Mouse (Mus musculus) forebrain, embryonic 15.5 days (tissue): ENCODE data around the gene Hpn. TPM values are rescaled to one million over a fixed set of nuclear protein-coding genes. Genes with fewer than 3 reads are reported as not detected.

ENCODE experiments used
- ATAC-seq: fragments of 200-750 bp; cut with Nextera tagmentation; replicated peaks from 2 replicates; pipeline ENCODE4 v1.8.0; 2017; ENCODE audit warnings: mild to moderate bottlenecking, moderate TSS enrichment, moderate library complexity
- H3K27ac ChIP-seq: fragments of 300-500 bp; sonication (generic); replicated peaks from 2 replicates; pipeline ENCODE4 v1.5.1; 2015; ENCODE audit warnings: mild to moderate bottlenecking, inconsistent platforms
- H3K27me3 ChIP-seq: fragments of 300-500 bp; sonication (generic); 2 replicates; pipeline ENCODE4 v1.6.1; 2015; ENCODE audit warnings: inconsistent platforms
- H3K36me3 ChIP-seq: fragments of 300-500 bp; sonication (generic); 2 replicates; pipeline ENCODE4 v1.6.1; 2015; ENCODE audit warnings: mild to moderate bottlenecking, inconsistent platforms
- H3K4me1 ChIP-seq: fragments of 300-500 bp; sonication (generic); 2 replicates; pipeline ENCODE4 v1.6.1; 2015; ENCODE audit warnings: inconsistent platforms
- H3K4me2 ChIP-seq: fragments of 300-500 bp; sonication (generic); replicated peaks from 2 replicates; pipeline ENCODE4 v1.6.1; 2015; ENCODE audit warnings: mild to moderate bottlenecking, inconsistent platforms
- H3K4me3 ChIP-seq: fragments of 300-500 bp; sonication (generic); 2 replicates; pipeline ENCODE4 v1.5.1; 2015; ENCODE audit warnings: mild to moderate bottlenecking, inconsistent platforms
- H3K9ac ChIP-seq: fragments of 300-500 bp; sonication (generic); replicated peaks from 2 replicates; pipeline ENCODE4 v1.6.1; 2015; ENCODE audit warnings: mild to moderate bottlenecking, inconsistent platforms
- H3K9me3 ChIP-seq: fragments of 300-500 bp; sonication (generic); 2 replicates; pipeline ENCODE4 v1.6.1; 2016; ENCODE audit warnings: inconsistent platforms
- WGBS: fragments of 180-500 bp; shearing (Covaris S2); methylation state at CpG from one replicate; pipeline ENCODE4 v1.1.7; 2015; ENCODE audit warnings: mixed read lengths; 5-methylcytosine and 5-hydroxymethylcytosine counted together
- polyA plus RNA-seq: library from polyadenylated mRNA; unstranded; fragments of >200 nt; fragmentation: Nextera tagmentation; extraction: Ambion mirVana; gene quantifications from 2 replicates; pipeline ENCODE4 v1.2.1, GENCODE M21; 2015

Gene Hpn
- polyA plus RNA-seq, 1 experiment from 2014 or later = 0.36 TPM

GRCm38 (mm10) chr7:31073546-31073945 lies 41.5 kb downstream of the Hpn start:
- Histone ChIP-seq H3K4me1 (0 out of 2 replicates have a peak, but pooled peaks cover 6% of the 10 kb centered on the region), H3K27ac (no peak overlapping the region), H3K4me3 (no peak overlapping the region), H3K9me3 (no peaks in the 10 kb centered on the region), H3K9ac (no peak overlapping the region), H3K36me3 (no peaks in the 10 kb centered on the region), H3K4me2 (no peak overlapping the region), H3K27me3 (no peaks in the 10 kb centered on the region)
- no peak for ATAC-seq

- Histone ChIP-seq H3K4me2 (no peak overlapping the region), H3K9ac (no peak overlapping the region), H3K27me3 (no peaks in the 10 kb centered on the region), H3K9me3 (no peaks in the 10 kb centered on the region), H3K27ac (no peak overlapping the region), H3K36me3 (no peaks in the 10 kb centered on the region), H3K4me3 (no peak overlapping the region), H3K4me1 (0 out of 2 replicates have a peak, but pooled peaks cover 6% of the 10 kb centered on the region)
- ATAC-seq = no peak
- WGBS = 65% methylated on average over 9 of the region's 9 CpGs
Measured at GRCm38 (mm10) chr7:31072326-31072725, 42.8 kb downstream of the Hpn start.

- no peak for ATAC-seq
Measured at GRCm38 (mm10) chr7:31070324-31070723, 44.8 kb downstream of the Hpn start.

GRCm38 (mm10) chr7:31069491-31069890 lies 45.6 kb downstream of the Hpn start:
- no peak overlapping the region for H3K4me3 ChIP-seq
- H3K4me1 ChIP-seq = 0 out of 2 replicates have a peak, but pooled peaks cover 6% of the 10 kb centered on the region
- H3K4me2 ChIP-seq = no peak overlapping the region
- no peak overlapping the region for H3K27ac ChIP-seq
- no peaks in the 10 kb centered on the region for H3K36me3 ChIP-seq
- H3K9ac ChIP-seq = no peak overlapping the region
- WGBS = 88% methylated on average over 14 of the region's 14 CpGs
- H3K9me3 ChIP-seq = no peaks in the 10 kb centered on the region
- no peak for ATAC-seq
- no peaks in the 10 kb centered on the region for H3K27me3 ChIP-seq

More at GRCm38 (mm10) chr7:31070324-31070723, 44.8 kb downstream of the Hpn start:
- Histone ChIP-seq H3K4me3 (no peak overlapping the region), H3K27me3 (no peaks in the 10 kb centered on the region), H3K4me2 (no peak overlapping the region), H3K9ac (no peak overlapping the region), H3K4me1 (0 out of 2 replicates have a peak, but pooled peaks cover 6% of the 10 kb centered on the region), H3K27ac (no peak overlapping the region), H3K36me3 (no peaks in the 10 kb centered on the region), H3K9me3 (no peaks in the 10 kb centered on the region)
- 81% methylated on average over 6 of the region's 6 CpGs for WGBS

GRCm38 (mm10) chr7:31067836-31068235 lies 47.3 kb downstream of the Hpn start:
- no peak overlapping the region for H3K27ac ChIP-seq
- 39% methylated on average over 5 of the region's 5 CpGs for WGBS
- H3K9me3 ChIP-seq = no peaks in the 10 kb centered on the region
- H3K4me1 ChIP-seq = 0 out of 2 replicates have a peak, but pooled peaks cover 6% of the 10 kb centered on the region
- no peaks in the 10 kb centered on the region for H3K27me3 ChIP-seq
- ATAC-seq = no peak
- no peaks in the 10 kb centered on the region for H3K36me3 ChIP-seq
- H3K9ac ChIP-seq = no peak overlapping the region
- no peak overlapping the region for H3K4me3 ChIP-seq
- H3K4me2 ChIP-seq = no peak overlapping the region

- Histone ChIP-seq H3K4me1 (peaks cover 3% of the 10 kb centered on the region; the same call in 1 of the 2 replicates), H3K36me3 (no peaks in the 10 kb centered on the region), H3K9me3 (no peaks in the 10 kb centered on the region), H3K4me2 (no peak overlapping the region), H3K27ac (no peak overlapping the region), H3K9ac (no peak overlapping the region), H3K27me3 (no peaks in the 10 kb centered on the region), H3K4me3 (no peak overlapping the region)
- no peak for ATAC-seq
- 88% methylated on average over 12 of the region's 12 CpGs for WGBS
Measured at GRCm38 (mm10) chr7:31063074-31063560, 52.0 kb downstream of the Hpn start.

- Histone ChIP-seq H3K9ac (no peak overlapping the region), H3K4me2 (no peak overlapping the region), H3K36me3 (no peaks in the 10 kb centered on the region), H3K4me1 (peaks cover 3% of the 10 kb centered on the region; the same call in 1 of the 2 replicates), H3K27ac (no peak overlapping the region), H3K9me3 (no peaks in the 10 kb centered on the region), H3K4me3 (no peak overlapping the region), H3K27me3 (no peaks in the 10 kb centered on the region)
- no peak for ATAC-seq
- WGBS = 95% methylated on average over 7 of the region's 7 CpGs
Measured at GRCm38 (mm10) chr7:31060621-31061010, 54.5 kb downstream of the Hpn start.

GRCm38 (mm10) chr7:31059919-31060620 lies 55.0 kb downstream of the Hpn start:
- Histone ChIP-seq H3K9me3 (no peaks in the 10 kb centered on the region), H3K4me2 (no peak overlapping the region), H3K27ac (no peak overlapping the region), H3K4me3 (no peak overlapping the region), H3K36me3 (no peaks in the 10 kb centered on the region), H3K4me1 (peaks cover 3% of the 10 kb centered on the region; the same call in 1 of the 2 replicates), H3K9ac (no peak overlapping the region), H3K27me3 (no peaks in the 10 kb centered on the region)
- ATAC-seq = no peak
- 54% methylated on average over 11 of the region's 11 CpGs for WGBS

GRCm38 (mm10) chr7:31059108-31059507 lies 56.0 kb downstream of the Hpn start, which contains the start of gene Lgi4:
Lgi4 (plus strand) TSS chr7:31059342.
- Histone ChIP-seq H3K9ac (no peak within 1 kb of the TSS), H3K9me3 (no peaks in the 10 kb centered on the region), H3K4me3 (no peak within 1 kb of the TSS), H3K27me3 (peaks cover 4% of the 10 kb centered on the region; the same call in 1 of the 2 replicates), H3K4me2 (no peak within 1 kb of the TSS), H3K36me3 (no peaks in the 10 kb centered on the region), H3K27ac (no peak within 1 kb of the TSS), H3K4me1 (peaks cover 3% of the 10 kb centered on the region; the same call in 1 of the 2 replicates)
- 3% methylated on average over 2 of the region's 2 CpGs for WGBS
- ATAC-seq = peak; percentile 44; the same call in 1 of the 2 replicates

- H3K4me2 ChIP-seq = no peak overlapping the region
- peaks cover 3% of the 10 kb centered on the region; the same call in 1 of the 2 replicates for H3K4me1 ChIP-seq
- peaks cover 6% of the 10 kb centered on the region for H3K27me3 ChIP-seq
- H3K9ac ChIP-seq = no peak overlapping the region
- no peak overlapping the region for H3K27ac ChIP-seq
- ATAC-seq = no peak
- no peak overlapping the region for H3K4me3 ChIP-seq
- no peaks in the 10 kb centered on the region for H3K36me3 ChIP-seq
- 83% methylated on average over 6 of the region's 6 CpGs for WGBS
- H3K9me3 ChIP-seq = no peaks in the 10 kb centered on the region
Measured at GRCm38 (mm10) chr7:31058211-31058610, 56.9 kb downstream of the Hpn start.

GRCm38 (mm10) chr7:31057730-31058129 lies 57.4 kb downstream of the Hpn start:
- ATAC-seq = no peak

GRCm38 (mm10) chr7:31057071-31057470 lies 58.0 kb downstream of the Hpn start, which contains the start of gene Fxyd1:
Fxyd1 (minus strand) TSS chr7:31057199.
- no peaks in the 10 kb centered on the region for H3K36me3 ChIP-seq
- H3K4me2 ChIP-seq = no peak within 1 kb of the TSS
- H3K9me3 ChIP-seq = no peaks in the 10 kb centered on the region
- H3K4me3 ChIP-seq = no peak within 1 kb of the TSS
- no peak within 1 kb of the TSS for H3K9ac ChIP-seq
- WGBS = 77% methylated on average over 2 of the region's 2 CpGs
- no peak for ATAC-seq
- peaks cover 12% of the 10 kb centered on the region for H3K4me1 ChIP-seq
- no peak within 1 kb of the TSS for H3K27ac ChIP-seq
- peaks cover 17% of the 10 kb centered on the region for H3K27me3 ChIP-seq

More at GRCm38 (mm10) chr7:31057730-31058129, 57.4 kb downstream of the Hpn start:
- Histone ChIP-seq H3K9ac (no peak overlapping the region), H3K4me3 (no peak overlapping the region), H3K9me3 (no peaks in the 10 kb centered on the region), H3K27me3 (peaks cover 10% of the 10 kb centered on the region), H3K36me3 (no peaks in the 10 kb centered on the region), H3K4me2 (no peak overlapping the region), H3K4me1 (peaks cover 5% of the 10 kb centered on the region), H3K27ac (no peak overlapping the region)
- 69% methylated on average over 5 of the region's 5 CpGs for WGBS
